Mouse (Mus musculus) megakaryocyte progenitor cell, adult 5-6 weeks (primary cell): ENCODE measurements around the gene Hist1h2ad. TPM values are rescaled to one million over a fixed set of nuclear protein-coding genes. Genes with fewer than 3 reads are reported as not detected.
"Not testable (repeated sequence)": the region's sequence is repeated elsewhere in the genome, so short reads cannot be mapped to it uniquely, and the experiment has no call there.

Experiments
- ATAC-seq: replicated peaks from 2 replicates; pipeline ENCODE4 v1.8.0; 2016; ENCODE audit warnings: mild to moderate bottlenecking, moderate TSS enrichment, inconsistent platforms; ENCODE audit not compliant: poor library complexity
- total RNA-seq, 2 experiments: library from RNA; stranded (forward) in 1 of 2; stranded (reverse) in 1 of 2; fragments of 157-497, 149-512 nt in 1 of 2; fragments of 200-1000 nt in 1 of 2; gene quantifications; 2 replicates each; pipeline versions ENCODE4 v1.2.3 to v1.2.4; 2015 to 2017

The Hist1h2ad gene
- total RNA-seq, 2 experiments from 2014 or later = 1.9 to 229 TPM

DNA sequence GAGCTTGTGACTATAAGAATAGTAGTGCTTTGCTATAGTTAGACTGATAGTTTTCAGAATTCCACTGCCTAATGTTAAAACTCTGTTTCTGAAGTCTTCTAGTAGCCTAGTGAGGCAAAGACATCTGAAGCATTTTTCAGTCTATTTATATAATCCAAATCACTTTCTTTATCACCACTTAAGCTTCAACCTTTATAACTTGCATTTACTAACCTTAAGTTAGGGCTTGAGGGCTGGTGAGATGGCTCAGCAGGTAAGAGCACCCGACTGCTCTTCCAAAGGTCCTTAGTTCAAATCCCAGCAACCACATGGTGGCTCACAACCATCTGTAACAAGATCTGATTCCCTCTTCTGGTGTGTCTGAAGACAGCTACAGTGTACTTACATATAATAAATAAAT, 34.4 kb upstream of the Hist1h2ad start:
- not testable (repeated sequence) for ATAC-seq

DNA sequence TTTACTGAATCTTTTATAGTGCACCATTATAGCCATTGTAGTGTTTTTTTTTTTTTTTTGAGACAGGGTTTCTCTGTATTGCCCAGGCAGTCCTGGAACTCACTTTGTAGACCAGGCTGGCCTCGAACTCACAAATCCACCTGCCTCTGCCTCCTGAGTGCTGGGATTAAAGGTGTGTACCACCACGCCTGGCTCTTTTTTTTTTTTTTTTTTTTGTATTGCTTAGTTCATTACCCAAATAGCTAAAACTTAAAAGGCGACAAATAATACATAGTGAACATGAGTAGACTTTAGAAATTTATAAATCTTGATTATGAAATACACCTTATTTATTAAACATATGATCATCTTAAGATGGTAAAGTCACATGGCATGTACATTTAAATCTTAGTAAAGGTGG, 32.7 kb upstream of the Hist1h2ad start:
- no peak for ATAC-seq

DNA sequence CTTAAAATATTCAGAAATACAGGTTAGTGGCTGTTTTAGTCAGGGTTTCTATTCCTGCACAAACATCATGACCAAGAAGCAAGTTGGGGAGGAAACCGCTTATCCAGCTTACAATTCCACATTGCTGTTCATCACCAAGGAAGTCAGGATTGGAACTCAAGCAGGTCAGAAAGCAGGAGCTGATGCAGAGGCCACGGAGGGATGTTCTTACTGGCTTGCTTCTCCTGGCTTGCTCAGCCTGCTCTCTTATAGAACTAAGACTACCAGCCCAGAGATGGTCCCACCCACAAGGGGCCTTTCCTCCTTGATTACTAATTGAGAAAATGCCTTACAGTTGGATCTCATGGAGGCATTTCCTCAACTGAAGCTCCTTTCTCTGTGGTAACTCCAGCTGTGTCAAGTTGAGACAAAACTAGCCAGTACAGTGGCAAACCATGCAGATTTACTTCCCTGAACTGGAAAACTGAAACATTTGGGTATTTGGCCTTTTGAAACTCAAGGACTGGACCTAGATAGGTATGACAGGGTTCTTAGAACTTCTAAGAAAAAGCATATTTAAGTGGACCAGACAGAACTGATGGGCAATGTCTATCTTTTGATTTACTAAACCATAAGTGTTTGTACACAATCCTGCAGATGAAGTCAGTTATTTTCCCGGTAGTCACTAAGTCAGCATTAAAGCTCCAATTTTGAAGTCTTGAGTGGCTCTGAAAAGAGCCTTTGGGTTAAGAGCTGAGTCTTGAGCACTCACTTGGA, 31.8 kb upstream of the Hist1h2ad start:
- ATAC-seq = not testable (repeated sequence)

DNA sequence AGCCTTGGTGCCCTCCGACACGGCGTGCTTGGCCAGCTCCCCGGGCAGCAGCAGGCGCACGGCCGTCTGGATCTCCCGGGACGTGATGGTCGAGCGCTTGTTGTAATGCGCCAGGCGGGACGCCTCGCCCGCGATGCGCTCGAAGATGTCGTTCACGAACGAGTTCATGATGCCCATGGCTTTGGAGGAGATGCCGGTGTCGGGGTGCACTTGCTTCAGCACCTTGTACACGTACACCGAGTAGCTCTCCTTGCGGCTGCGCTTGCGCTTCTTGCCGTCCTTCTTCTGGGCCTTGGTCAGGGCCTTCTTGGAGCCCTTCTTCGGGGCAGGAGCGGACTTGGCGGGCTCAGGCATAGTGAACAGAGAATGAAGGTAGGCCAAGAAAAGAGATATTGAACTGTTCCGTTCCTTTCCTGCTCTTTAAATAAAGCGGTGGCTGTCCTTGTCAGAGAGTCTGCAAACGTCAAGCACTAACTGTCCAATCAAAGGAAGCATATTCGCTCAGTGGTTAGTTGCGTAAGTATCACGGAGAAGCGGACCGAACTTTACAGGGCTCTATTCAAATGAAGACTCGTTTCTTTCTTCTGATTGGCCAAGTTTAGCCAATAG, 31.1 kb upstream of the Hist1h2ad start, which contains the start of gene Hist1h2bh:
Gene Hist1h2bh, minus strand, starts transcription at position 394 of the 609 bp plus-strand sequence.
- ATAC-seq = peak; percentile 86

DNA sequence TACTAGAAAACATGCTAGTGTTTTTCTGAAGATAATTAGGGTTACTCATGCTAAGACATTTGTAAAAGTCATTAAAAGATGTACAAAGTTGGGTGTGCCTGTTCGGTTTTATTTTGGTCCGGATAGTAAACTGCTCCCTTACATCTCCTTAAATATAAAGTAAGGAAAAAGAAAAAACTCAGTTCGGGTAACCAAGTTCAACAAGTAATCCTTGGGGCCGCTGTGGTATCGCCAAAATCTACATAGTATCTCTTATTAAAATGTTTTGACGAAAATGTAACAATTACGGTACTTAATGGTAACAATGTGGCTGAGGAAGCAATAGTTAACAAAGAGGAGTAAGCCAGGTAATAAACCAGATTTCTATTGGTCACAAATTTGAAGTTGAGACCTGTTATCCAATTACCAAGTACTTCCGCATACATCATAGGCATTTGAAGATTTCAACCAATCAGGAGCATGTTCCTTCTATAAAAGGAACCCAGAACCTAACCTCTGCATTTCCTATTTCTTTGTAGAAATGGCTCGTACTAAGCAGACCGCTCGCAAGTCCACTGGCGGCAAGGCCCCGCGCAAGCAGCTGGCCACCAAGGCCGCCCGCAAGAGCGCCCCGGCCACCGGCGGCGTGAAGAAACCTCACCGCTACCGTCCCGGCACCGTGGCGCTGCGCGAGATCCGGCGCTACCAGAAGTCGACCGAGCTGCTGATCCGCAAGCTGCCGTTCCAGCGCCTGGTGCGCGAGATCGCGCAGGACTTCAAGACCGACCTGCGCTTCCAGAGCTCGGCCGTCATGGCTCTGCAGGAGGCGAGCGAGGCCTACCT, 30.0 kb upstream of the Hist1h2ad start, which contains the start of gene Hist1h3f:
Gene Hist1h3f, plus strand, starts transcription at position 88 of the 822 bp plus-strand sequence.
- peak; percentile 71 for ATAC-seq

DNA sequence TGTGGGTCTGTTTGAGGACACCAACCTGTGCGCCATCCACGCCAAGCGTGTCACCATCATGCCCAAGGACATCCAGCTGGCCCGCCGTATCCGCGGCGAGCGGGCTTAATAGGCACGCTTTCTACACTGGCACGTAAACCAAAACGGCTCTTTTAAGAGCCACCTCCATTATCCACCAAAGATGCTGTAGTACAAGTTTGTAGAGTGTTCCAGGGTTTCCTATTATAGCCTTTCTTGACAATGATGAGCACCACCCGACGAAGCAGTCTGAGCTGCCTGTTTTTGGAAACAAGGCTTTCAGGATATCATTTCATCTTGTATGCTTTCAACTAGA, 29.4 kb upstream of the Hist1h2ad start:
- ATAC-seq = peak; percentile 27

DNA sequence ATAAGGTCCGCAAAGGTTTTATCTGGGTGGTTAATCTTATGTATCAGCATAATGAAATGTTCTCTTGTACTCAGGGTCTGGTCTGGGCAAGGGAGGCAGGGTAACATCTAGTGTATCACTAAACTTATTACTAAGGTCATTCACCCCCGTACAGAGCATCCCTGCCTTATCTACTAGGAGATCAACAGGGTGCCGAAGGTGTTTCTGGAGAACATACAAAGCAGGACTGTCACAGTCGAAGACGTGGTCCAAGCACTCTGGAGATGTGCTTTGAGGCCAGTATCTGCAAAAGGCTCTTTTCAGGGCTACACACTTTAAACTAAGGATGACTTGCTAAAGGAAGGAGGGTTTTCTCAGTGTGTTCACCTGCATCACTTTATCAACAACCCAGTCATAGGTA, 27.5 kb upstream of the Hist1h2ad start:
- ATAC-seq = no peak

DNA sequence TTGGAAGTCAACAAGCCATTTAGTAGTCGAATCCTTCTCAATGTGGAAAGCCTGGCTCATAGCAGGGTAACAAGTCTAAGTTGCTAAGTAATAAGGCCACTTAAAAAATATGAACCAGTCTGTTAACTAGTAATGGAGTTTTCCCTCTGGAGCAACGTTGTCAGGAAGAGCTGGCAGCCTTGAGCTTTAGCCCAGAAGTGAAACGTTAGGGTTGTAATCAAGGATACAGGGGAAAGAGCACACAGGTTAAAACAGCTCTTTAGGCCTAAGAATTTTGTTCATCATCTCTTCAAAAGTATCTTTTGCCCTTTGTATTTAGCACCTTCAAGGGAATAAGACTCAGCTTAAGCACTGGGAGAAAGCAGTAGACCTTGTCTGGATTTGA, 23.4 kb upstream of the Hist1h2ad start:
- ATAC-seq = no peak

DNA sequence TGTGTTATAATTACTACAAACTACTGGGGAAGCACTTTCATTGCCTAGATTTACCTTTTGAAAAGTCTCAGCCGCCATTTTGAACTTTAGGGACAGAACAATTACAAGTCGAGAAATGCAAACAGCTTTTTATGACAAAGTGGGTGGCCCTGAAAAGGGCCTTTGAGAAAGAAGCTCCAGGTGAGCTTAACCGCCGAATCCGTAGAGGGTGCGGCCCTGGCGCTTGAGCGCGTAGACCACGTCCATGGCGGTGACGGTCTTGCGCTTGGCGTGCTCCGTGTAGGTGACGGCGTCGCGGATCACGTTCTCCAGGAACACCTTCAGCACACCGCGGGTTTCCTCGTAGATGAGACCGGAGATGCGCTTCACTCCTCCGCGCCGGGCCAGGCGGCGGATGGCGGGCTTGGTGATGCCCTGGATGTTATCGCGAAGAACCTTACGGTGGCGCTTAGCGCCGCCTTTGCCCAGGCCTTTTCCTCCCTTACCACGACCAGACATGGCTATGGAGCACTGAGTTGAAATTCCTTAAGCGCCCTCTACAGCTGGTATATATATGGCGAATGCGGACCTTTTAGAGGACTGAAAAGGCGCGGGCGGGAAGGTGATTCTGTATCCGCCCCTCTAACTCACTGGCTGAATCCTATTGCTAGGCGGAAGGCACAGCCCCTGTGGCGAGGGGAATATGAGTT, 22.9 kb upstream of the Hist1h2ad start, which contains the start of gene Hist1h4f:
Gene Hist1h4f, minus strand, starts transcription at position 503 of the 689 bp plus-strand sequence.
- ATAC-seq = peak; percentile 56

DNA sequence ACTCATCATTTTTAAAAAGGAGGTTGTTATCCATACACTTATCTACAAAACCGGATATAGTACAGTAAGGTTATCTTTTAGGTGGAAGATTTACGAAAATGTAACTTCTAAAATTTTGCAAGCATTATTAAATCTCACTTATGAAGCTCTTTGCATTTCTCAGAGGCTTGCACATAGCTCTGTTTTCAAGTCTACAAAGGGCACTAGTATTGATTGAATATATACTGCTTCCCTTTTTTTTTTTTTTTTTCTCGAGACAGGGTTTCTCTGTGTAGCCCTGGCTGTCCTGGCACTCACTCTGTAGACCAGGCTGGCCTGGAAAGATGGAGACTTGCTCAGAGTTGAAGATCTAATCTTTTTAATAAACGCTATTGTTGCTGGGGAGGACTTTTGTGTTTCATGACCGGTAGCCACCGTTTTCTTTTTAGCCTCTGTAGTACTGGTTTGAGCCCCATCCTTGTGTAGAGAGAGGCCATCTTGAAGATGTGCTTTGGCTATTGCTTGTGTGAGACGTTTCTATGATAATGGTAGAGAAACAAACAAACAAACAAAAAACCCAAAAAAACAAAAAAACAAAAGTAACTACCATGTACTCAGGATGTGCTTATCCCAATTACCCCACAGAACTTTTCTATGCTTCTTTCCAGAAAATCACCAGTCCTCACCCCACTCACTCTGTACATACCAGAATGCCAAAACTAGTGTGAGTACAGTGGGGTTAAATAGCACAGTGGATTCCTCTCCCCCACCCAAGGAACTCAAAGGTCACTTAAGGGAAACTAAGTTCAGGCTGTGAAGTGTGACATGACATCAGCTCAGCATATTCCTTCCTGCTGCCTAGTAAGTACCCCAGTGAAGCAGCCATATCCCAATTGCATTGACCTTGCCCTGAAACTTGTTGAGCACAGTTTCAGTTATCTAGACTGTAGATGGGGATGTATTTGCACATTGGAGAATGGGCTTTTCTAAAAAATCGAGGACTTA, 22.0 kb upstream of the Hist1h2ad start:
- no peak for ATAC-seq

DNA sequence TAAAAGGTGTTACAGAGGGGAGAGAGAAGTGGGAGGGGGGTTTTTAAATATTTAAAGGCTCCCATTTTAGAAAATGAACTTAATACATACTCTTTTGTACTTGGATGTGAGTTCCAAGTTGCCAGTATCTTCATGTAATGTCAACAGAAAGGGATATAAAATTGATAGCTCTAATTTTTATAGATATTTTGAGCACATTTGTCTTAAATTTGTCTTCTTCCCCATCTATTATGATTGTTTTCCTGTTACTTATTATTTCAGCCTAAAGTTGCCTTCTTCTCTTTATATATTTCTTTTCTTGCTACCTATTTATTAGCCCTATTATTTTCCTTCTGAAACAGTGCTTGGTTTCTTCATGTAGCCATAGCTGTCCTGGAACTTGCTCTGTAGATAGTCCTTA, 21.2 kb upstream of the Hist1h2ad start, which contains the start of gene Hist1h1d:
Gene Hist1h1d, plus strand, starts transcription at position 301 of the 400 bp plus-strand sequence.
- no peak for ATAC-seq

DNA sequence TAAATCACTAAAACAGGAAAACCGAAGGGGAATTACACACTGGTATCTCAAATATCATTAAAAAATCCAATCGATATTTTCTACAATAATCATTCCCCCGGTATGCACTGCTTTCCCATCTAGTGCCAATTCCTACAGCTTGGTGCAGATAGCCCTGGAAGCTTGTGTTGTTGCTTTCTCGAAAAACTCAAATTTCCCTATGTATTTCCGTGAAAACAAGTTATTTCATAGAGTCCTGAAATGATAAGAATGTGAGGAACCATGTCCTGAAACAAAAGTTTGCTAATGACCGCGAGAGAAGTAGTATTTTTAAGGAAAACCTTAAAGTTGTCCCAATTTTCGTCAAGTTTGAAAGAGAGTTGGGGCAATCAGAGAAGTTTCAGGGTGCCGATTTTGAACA, 19.8 kb upstream of the Hist1h2ad start:
- no peak for ATAC-seq

DNA sequence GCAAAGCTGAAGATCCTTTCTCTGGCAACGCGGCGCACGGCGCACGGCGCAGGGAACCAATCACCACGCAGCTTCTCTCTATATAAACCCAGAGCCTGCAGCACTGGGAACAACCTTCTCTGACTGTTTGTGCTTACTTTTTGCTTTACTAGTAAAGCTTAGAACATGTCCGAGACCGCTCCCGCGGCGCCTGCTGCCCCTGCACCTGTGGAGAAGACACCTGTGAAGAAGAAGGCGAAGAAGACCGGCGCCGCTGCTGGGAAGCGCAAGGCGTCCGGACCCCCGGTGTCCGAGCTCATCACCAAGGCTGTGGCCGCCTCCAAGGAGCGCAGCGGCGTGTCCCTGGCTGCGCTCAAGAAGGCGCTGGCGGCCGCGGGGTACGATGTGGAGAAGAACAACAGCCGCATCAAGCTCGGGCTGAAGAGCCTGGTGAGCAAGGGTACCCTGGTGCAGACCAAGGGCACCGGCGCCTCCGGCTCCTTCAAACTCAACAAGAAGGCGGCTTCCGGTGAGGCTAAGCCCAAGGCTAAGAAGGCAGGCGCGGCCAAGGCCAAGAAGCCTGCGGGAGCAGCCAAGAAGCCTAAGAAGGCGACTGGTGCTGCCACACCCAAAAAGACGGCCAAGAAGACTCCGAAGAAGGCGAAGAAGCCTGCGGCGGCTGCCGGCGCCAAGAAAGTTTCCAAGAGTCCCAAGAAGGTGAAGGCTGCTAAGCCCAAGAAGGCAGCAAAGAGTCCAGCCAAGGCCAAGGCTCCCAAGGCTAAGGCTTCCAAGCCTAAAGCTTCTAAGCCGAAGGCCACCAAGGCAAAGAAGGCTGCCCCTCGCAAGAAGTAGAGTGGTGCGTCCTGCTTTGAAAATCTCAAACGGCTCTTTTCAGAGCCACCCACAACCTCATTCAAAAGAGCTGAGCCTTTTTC, 19.0 kb upstream of the Hist1h2ad start:
- ATAC-seq = peak; percentile 57

DNA sequence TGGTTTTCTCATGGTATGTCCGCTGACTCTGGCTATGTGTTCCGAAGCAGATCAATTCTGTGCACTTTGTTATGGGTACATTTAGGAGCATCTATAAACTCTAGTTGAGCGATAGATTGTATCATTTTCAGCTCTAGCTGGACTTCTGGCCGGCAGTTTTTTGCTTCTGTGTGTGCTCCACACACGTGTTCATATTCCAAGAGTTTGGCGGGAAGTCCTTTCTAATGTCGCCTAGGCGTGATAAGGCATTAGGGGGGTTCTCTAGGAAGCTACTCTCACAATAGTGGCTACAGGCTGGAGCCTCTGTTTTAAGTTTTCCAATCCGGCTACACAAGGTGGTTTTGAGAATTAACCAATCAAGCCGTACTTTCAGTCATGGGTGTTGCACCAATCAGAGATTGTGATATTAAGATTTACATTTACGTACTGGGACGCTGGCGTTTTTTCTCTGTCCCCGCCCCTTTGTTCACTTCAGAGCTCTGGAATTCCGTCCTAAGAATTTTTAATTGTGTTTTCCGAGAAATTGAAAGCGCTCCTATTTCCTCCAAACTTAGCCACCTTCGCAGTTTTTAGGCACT, 18.3 kb upstream of the Hist1h2ad start:
- ATAC-seq = peak; percentile 47

DNA sequence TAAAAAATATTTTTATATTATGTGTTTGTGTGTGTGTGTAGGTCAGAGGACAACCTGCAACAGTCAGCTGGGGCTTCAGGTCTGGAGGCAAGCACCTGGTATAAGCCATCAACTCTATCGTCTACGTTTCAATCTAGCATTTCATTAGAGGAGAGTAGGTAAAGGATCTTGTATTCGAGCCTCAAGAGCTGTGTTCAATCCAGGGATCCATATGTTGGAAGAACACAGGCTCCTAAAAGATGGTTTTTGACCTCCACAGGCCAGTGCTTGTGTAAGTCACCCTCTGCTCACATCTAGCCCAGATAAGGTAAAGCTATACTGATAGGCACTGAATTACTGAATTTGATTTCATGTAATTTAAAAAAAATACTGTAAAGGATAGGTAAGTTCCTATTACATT, 17.3 kb upstream of the Hist1h2ad start:
- ATAC-seq = no peak

DNA sequence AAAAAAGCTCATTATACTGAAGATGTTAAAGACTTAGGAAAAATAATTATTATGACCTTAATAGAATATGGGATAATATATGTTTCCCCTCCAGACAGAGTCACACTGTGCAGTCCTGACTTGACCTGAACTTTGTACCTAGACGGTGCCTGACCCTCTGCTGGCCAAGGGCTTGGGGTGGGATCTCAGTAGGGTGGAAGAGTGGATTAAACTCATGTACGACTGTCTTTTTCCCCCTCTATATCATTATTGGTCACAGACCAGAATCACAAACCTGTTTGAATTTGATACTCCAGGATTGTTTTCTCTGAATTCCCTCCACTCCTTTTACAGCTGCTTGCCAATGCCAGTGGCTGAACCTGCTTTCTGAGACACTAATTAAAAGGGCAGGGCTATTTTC, 13.5 kb upstream of the Hist1h2ad start:
- ATAC-seq = not testable (repeated sequence)

DNA sequence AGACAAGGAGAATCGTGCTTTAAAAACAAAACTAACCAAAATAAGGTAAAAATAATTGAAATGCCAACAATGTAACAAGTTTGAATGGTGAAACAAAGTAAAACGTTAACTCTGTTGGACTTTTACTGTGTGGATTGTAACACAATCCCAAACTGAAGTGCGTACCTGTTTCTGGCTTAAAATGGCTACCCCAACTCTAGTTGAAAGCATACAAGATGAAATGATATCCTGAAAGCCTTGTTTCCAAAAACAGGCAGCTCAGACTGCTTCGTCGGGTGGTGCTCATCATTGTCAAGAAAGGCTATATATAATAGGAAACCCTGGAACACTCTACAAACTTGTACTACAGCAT, 12.7 kb upstream of the Hist1h2ad start:
- not testable (repeated sequence) for ATAC-seq
